ENCODE assay signal across 13 mouse cellular contexts in the genomic region with DNA sequence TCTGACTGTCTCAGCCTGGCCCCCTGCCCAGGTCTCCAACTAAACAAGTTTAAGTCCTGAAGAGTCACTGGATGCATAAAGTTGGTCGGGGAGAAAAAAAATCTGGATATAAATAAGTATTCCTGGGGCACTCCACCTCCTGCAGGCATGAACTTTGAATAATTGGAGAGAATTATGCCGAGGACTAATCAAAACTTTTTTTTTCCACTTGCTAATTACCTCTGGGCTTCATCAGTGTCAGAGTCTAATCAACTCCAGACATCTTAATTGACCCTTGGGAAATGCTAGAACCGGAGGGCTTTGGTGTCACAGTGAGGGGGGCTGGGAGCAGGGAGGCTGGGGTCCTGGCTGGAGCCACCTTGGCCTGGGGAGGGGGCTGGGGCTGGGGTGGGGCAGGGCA.
"Had no signal": no experiment of that assay in that cellular context is flagged by ENCODE, and none has a peak within 500 bp of the region (broad histone marks: within the 10 kb centered on the region; RNA-seq: fewer than 3 reads in every experiment).

No protein-coding gene starts in this region.

- H3K4me3 ChIP-seq: layer of hippocampus, adult 2 months; limb, embryonic 13.5 days; midbrain, embryonic 15.5 days; neural tube, embryonic 13.5 days; stomach, embryonic 15.5 days had no signal

- H3K27me3 ChIP-seq: limb, embryonic 13.5 days; midbrain, embryonic 15.5 days; neural tube, embryonic 13.5 days; stomach, embryonic 15.5 days had no signal

- H3K27ac ChIP-seq: layer of hippocampus, adult 2 months; limb, embryonic 13.5 days; liver, embryonic 14.5 days; neural tube, embryonic 13.5 days; stomach, embryonic 15.5 days had no signal

- H3K4me2 ChIP-seq: limb, embryonic 13.5 days; midbrain, embryonic 15.5 days; neural tube, embryonic 13.5 days; stomach, embryonic 15.5 days had no signal

- H3K36me3 ChIP-seq: limb, embryonic 13.5 days; midbrain, embryonic 15.5 days; neural tube, embryonic 13.5 days; stomach, embryonic 15.5 days had no signal

- H3K9ac ChIP-seq: liver, embryonic 14.5 days; midbrain, embryonic 15.5 days; neural tube, embryonic 13.5 days; stomach, embryonic 15.5 days had no signal

- ATAC-seq: midbrain, embryonic 15.5 days had no signal

- H3K9me3 ChIP-seq: limb, embryonic 13.5 days; midbrain, embryonic 15.5 days; neural tube, embryonic 13.5 days; stomach, embryonic 15.5 days had no signal

- DNase-seq: kidney, postnatal 10 days; kidney, postnatal 4 days; lung, adult 18-20 months; right cerebral cortex, postnatal 4 days; spleen, adult 18-20 months; thymus, adult 2 months; thymus, postnatal 25 days had no signal
